Mouse (Mus musculus) heart, adult 8-10 months (tissue): ENCODE results near the gene Gpcpd1. TPM values are rescaled to one million over a fixed set of nuclear protein-coding genes. Genes with fewer than 3 reads are reported as not detected.

Source experiments
- total RNA-seq, 4 experiments: library from RNA; stranded (reverse); gene quantifications; 2 replicates each; pipeline ENCODE4 v1.2.4; 2022

Gene Gpcpd1
- total RNA-seq, 4 experiments from 2014 or later = 161 to 308 (median 228) TPM

Other genes starting within 250 kb of the Gpcpd1 start
- gene Prokr2, start 202.3 kb downstream of the Gpcpd1 start, total RNA-seq = under 1 TPM; 0.08 to 0.22 (median 0.09) TPM
- gene Shld1, start 99.2 kb upstream of the Gpcpd1 start, total RNA-seq = 10 to 100 TPM; 30.4 to 74.1 (median 46.7) TPM
- gene Chgb, start 193.5 kb upstream of the Gpcpd1 start, total RNA-seq = 1 to 10 TPM in 2 of 4 experiments, under 1 TPM in 2; 0.49 to 1.1 (median 0.78) TPM
- gene Trmt6, start 228.3 kb upstream of the Gpcpd1 start, total RNA-seq = 1 to 10 TPM; 5.2 to 6.9 (median 6.4) TPM
- gene Mcm8, start 228.4 kb upstream of the Gpcpd1 start, total RNA-seq = 1 to 10 TPM; 2.5 to 3.1 (median 2.6) TPM